Mouse (Mus musculus): ENCODE measurements around the gene Cdh4. TPM values are rescaled to one million over a fixed set of nuclear protein-coding genes. Genes with fewer than 3 reads are reported as not detected.

Cdh4 gene
- polyA plus RNA-seq, 2 experiments, result 0.07 to 0.09 TPM

- no peaks in the 10 kb centered on the region; the same call in 1 of the 2 replicates for H3K27me3 ChIP-seq (ENCODE audit: control insufficient read depth, insufficient read depth, low read length)
- no peaks in the 10 kb centered on the region for H3K9me3 ChIP-seq (ENCODE audit: control insufficient read depth, low read length)
- H3K9ac ChIP-seq (replicated peaks), result no peak overlapping the region
- no peak for ATAC-seq (ENCODE audit: insufficient read depth)
- TF ChIP-seq CTCF (IDR thresholded peaks at IDR 0.05; ENCODE audit: low read depth), result no peak
- no peak for TF ChIP-seq EP300 (IDR thresholded peaks at IDR 0.05; ENCODE audit: low read depth)
- DNase-seq (ENCODE audit: low read depth in 3 of 3, low spot score in 3 of 3), result no peak
- H3K36me3 ChIP-seq (replicated peaks; ENCODE audit: control insufficient read depth, insufficient read depth, low read depth), result no peaks in the 10 kb centered on the region
- H3K4me1 ChIP-seq (replicated peaks; ENCODE audit: control insufficient read depth in 2 of 2, insufficient read depth in 2 of 2, low read length in 1 of 2), result no peaks in the 10 kb centered on the region; a peak in 1 of 4 replicates
- no peak overlapping the region for H3K27ac ChIP-seq
- H3K4me3 ChIP-seq (ENCODE audit: insufficient read depth in 1 of 2, low read depth in 2 of 2, low read length in 2 of 2), result no peak overlapping the region
- H3K4me2 ChIP-seq (ENCODE audit: low read depth), result no peak overlapping the region
- WGBS (ENCODE audit: insufficient replicate concordance), result 67% methylated on average over 1 of the region's 1 CpGs
Measured at GRCm38 (mm10) chr2:179659254-179659653, 217.0 kb downstream of the Cdh4 start.

DNA sequence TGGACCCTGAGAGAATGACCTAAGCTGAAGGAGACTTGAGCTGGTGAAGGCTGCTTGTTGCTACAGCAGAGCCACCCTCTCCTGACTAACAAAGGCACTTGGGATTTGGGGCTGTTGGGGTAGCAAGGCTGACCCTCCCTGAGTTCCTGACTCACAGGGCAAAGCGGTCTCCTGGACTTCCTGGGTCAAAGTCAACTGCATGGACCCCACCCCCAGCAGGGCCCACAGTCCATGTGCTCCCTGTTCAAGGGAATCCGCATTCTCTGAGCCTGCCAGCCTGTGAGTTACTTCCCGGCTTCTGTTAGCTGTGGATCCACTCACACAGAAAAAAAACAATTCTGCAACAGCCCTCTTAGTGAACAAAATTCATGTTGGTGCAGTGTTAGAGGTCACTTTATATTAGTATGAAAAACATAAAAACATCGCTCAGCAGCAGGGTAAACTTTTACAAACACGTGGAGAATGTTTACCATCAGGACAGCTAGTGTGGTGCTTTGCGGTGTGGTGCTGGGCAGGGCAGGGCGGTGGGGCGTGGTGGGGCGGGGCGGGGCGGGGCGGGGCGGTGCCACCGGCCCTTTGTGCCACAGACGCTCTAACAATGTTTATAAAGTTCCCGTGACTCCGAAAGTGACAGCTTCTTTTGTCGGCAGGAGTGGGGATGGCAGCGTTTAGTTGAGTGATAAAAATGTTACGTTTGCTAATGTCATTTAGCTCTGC, 219.9 kb downstream of the Cdh4 start:
- 2% methylated on average over 20 of the region's 20 CpGs for WGBS (ENCODE audit: insufficient replicate concordance)
- no peak overlapping the region for H3K9ac ChIP-seq (replicated peaks)
- H3K4me2 ChIP-seq (ENCODE audit: low read depth), result peak overlapping the region; percentile 26; the same call in 1 of the 2 replicates
- TF ChIP-seq EP300 (IDR thresholded peaks at IDR 0.05; ENCODE audit: low read depth) (no peak), CTCF (IDR thresholded peaks at IDR 0.05; ENCODE audit: low read depth) (no peak)
- H3K4me3 ChIP-seq (ENCODE audit: insufficient read depth in 1 of 2, low read depth in 2 of 2, low read length in 2 of 2), result no peak overlapping the region
- H3K36me3 ChIP-seq (replicated peaks; ENCODE audit: control insufficient read depth, insufficient read depth, low read depth), result no peaks in the 10 kb centered on the region
- DNase-seq (ENCODE audit: low read depth in 3 of 3, low spot score in 3 of 3), result no peak
- no peaks in the 10 kb centered on the region; the same call in 1 of the 2 replicates for H3K27me3 ChIP-seq (ENCODE audit: control insufficient read depth, insufficient read depth, low read length)
- H3K4me1 ChIP-seq (replicated peaks; ENCODE audit: control insufficient read depth in 2 of 2, insufficient read depth in 2 of 2, low read length in 1 of 2), result no peaks in the 10 kb centered on the region
- H3K27ac ChIP-seq, result no peak overlapping the region
- H3K9me3 ChIP-seq (ENCODE audit: control insufficient read depth, low read length), result no peaks in the 10 kb centered on the region
- no peak for ATAC-seq (ENCODE audit: insufficient read depth)

GRCm38 (mm10) chr2:179662739-179663138, 220.5 kb downstream of the Cdh4 start:
- DNase-seq (ENCODE audit: low read depth in 3 of 3, low spot score in 3 of 3) (no peak), ATAC-seq (ENCODE audit: insufficient read depth) (no peak)
- Histone ChIP-seq H3K27me3 (ENCODE audit: control insufficient read depth, insufficient read depth, low read length) (no peaks in the 10 kb centered on the region; the same call in 1 of the 2 replicates), H3K4me3 (ENCODE audit: insufficient read depth in 1 of 2, low read depth in 2 of 2, low read length in 2 of 2) (no peak overlapping the region), H3K4me1 (replicated peaks; ENCODE audit: control insufficient read depth in 2 of 2, insufficient read depth in 2 of 2, low read length in 1 of 2) (no peaks in the 10 kb centered on the region), H3K9me3 (ENCODE audit: control insufficient read depth, low read length) (no peaks in the 10 kb centered on the region), H3K4me2 (ENCODE audit: low read depth) (peak overlapping the region; percentile 26; the same call in 1 of the 2 replicates), H3K9ac (replicated peaks) (no peak overlapping the region), H3K36me3 (replicated peaks; ENCODE audit: control insufficient read depth, insufficient read depth, low read depth) (no peaks in the 10 kb centered on the region), H3K27ac (no peak overlapping the region)
- 6% methylated on average over 9 of the region's 9 CpGs for WGBS (ENCODE audit: insufficient replicate concordance)
- TF ChIP-seq CTCF (IDR thresholded peaks at IDR 0.05; ENCODE audit: low read depth), result no peak
- no peak for TF ChIP-seq EP300 (IDR thresholded peaks at IDR 0.05; ENCODE audit: low read depth)

DNA sequence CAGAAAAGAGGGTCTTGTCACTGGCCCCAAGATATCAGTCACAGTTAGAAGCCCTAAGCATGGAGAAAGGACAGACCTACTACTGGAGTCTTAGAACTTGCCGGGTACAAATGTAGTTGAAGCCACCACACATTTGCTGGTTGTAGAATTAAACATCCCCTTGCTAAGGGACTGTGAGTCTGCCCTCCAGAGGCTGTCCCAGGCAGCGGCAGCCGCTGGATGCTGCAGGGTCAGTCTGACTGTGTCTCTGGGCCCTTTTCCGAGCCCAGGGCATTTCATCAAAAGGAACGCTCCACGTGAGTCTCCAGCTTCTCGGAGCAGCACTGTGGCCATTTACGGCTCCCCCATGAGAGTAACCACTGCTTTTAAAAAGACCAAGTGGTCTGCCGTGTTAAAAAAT, 221.4 kb downstream of the Cdh4 start:
- ATAC-seq (ENCODE audit: insufficient read depth), result no peak
- Histone ChIP-seq H3K9me3 (ENCODE audit: control insufficient read depth, low read length) (no peaks in the 10 kb centered on the region), H3K4me1 (replicated peaks; ENCODE audit: control insufficient read depth in 2 of 2, insufficient read depth in 2 of 2, low read length in 1 of 2) (no peaks in the 10 kb centered on the region), H3K9ac (replicated peaks) (no peak overlapping the region), H3K4me2 (ENCODE audit: low read depth) (no peak overlapping the region), H3K36me3 (replicated peaks; ENCODE audit: control insufficient read depth, insufficient read depth, low read depth) (no peaks in the 10 kb centered on the region), H3K4me3 (ENCODE audit: insufficient read depth in 1 of 2, low read depth in 2 of 2, low read length in 2 of 2) (no peak overlapping the region), H3K27ac (no peak overlapping the region), H3K27me3 (ENCODE audit: control insufficient read depth, insufficient read depth, low read length) (no peaks in the 10 kb centered on the region; the same call in 1 of the 2 replicates)
- WGBS (ENCODE audit: insufficient replicate concordance), result 44% methylated on average over 9 of the region's 9 CpGs
- no peak; the same call in 1 of the 2 replicates for TF ChIP-seq CTCF (IDR thresholded peaks at IDR 0.05; ENCODE audit: low read depth)
- TF ChIP-seq EP300 (IDR thresholded peaks at IDR 0.05; ENCODE audit: low read depth), result no peak
- DNase-seq (ENCODE audit: low read depth in 3 of 3, low spot score in 3 of 3), result no peak

DNA sequence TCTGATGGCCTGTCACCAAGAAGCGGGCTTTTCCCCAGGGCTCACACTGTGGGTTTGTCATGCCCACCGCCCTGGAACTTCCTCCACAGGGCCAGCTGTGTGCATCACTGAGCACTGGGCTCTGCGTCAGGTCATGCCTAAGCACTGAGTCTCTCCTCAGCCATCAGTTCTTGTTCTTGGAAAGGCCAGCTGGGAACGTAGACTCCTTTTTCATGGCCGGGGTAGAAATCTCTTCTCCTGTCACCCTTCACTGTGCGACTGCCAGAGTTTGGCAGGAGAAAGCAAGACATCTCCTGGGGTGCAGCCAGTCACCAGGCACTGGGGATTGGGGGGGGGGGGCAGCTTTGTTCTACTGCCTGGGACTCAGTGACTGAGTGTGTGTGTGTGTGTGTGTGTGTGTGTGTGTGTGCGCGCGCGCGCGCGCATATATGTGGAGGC, 222.0 kb downstream of the Cdh4 start:
- no peaks in the 10 kb centered on the region; the same call in 1 of the 2 replicates for H3K27me3 ChIP-seq (ENCODE audit: control insufficient read depth, insufficient read depth, low read length)
- no peaks in the 10 kb centered on the region for H3K9me3 ChIP-seq (ENCODE audit: control insufficient read depth, low read length)
- DNase-seq (ENCODE audit: low read depth in 3 of 3, low spot score in 3 of 3) (no peak), ATAC-seq (ENCODE audit: insufficient read depth) (no peak)
- no peak overlapping the region for H3K9ac ChIP-seq (replicated peaks)
- no peak overlapping the region for H3K4me2 ChIP-seq (ENCODE audit: low read depth)
- whole genome bisulfite sequencing (ENCODE audit: insufficient replicate concordance), result 83% methylated on average over 13 of the region's 13 CpGs
- TF ChIP-seq EP300 (IDR thresholded peaks at IDR 0.05; ENCODE audit: low read depth) (no peak), CTCF (IDR thresholded peaks at IDR 0.05; ENCODE audit: low read depth) (no peak)
- H3K27ac ChIP-seq, result no peak overlapping the region
- H3K36me3 ChIP-seq (replicated peaks; ENCODE audit: control insufficient read depth, insufficient read depth, low read depth), result no peaks in the 10 kb centered on the region
- H3K4me3 ChIP-seq (ENCODE audit: insufficient read depth in 1 of 2, low read depth in 2 of 2, low read length in 2 of 2), result no peak overlapping the region
- H3K4me1 ChIP-seq (replicated peaks; ENCODE audit: control insufficient read depth in 2 of 2, insufficient read depth in 2 of 2, low read length in 1 of 2), result no peaks in the 10 kb centered on the region
